In the genomic region with DNA sequence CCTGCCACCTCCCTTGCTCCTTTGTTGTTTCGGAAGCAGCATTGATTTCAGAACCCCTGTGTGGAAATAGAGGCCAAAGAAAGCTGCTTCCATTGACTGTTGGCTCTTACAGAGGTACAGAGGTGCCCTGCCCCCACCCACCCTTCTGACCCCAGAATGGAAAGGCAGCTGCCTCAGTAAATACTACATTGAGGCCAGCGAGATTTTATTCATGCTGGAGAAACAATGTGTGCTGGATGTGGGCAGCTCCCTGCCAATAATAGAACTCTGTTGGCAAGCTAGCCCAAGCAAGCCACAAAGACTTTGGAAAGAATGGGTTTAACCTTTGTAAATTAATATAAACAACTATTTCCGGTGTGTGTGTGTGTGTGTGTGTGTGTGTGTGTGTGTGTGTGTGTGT, we compare ENCODE assay signal across 10 mouse cellular contexts. TPM values are rescaled to one million over a fixed set of nuclear protein-coding genes. Genes with fewer than 3 reads are reported as not detected.
DNase-seq lines count a peak whose midpoint lies in the region; ATAC-seq lines count a peak whose summit lies in the region.
"Had no signal": no experiment of that assay in that cellular context is flagged by ENCODE, and none has a peak within 500 bp of the region (broad histone marks: within the 10 kb centered on the region; RNA-seq: fewer than 3 reads in every experiment).

No protein-coding gene starts in this region.

- H3K27ac ChIP-seq in embryonic facial prominence, embryonic 10.5 days (replicated peaks) = peak overlapping the region; percentile 19; the same call in 1 of the 2 replicates
- H3K27ac ChIP-seq in lung, embryonic 15.5 days = peak overlapping the region; percentile 47

- WGBS in embryonic facial prominence, embryonic 10.5 days = 53% methylated on average over 3 of the region's 3 CpGs
- WGBS in lung, embryonic 15.5 days = 33% methylated on average over 3 of the region's 3 CpGs

- H3K4me1 ChIP-seq in embryonic facial prominence, embryonic 10.5 days = peaks cover 46% of the 10 kb centered on the region
- H3K4me1 ChIP-seq in lung, embryonic 15.5 days = peaks cover 37% of the 10 kb centered on the region

- no peak overlapping the region for H3K9ac ChIP-seq in lung, embryonic 15.5 days

- DNase-seq in CD4-positive, CD25-positive, alpha-beta regulatory T cell, adult 2 months (ENCODE audit: low read depth, low spot score) = peak; percentile 27
- DNase-seq in left cerebral cortex, adult 18-20 months (ENCODE audit: low spot score in 2 of 2) = peak; percentile 6 to 10
- DNase-seq in left cerebral cortex, adult 8-10 months (ENCODE audit: low spot score in 2 of 2) = no peak
- no peak for DNase-seq in embryonic facial prominence, embryonic 10.5 days (ENCODE audit: low spot score)
- no peak for DNase-seq in urinary bladder, postnatal 36 days (ENCODE audit: low spot score in 2 of 2)
- DNase-seq: gastrocnemius, postnatal 14 days; kidney, adult 11 months had no signal

- H3K4me3 ChIP-seq in embryonic facial prominence, embryonic 10.5 days = no peak overlapping the region
- no peak overlapping the region for H3K4me3 ChIP-seq in lung, embryonic 15.5 days

- H3K9me3 ChIP-seq in embryonic facial prominence, embryonic 10.5 days = no peaks in the 10 kb centered on the region
- no peaks in the 10 kb centered on the region for H3K9me3 ChIP-seq in lung, embryonic 15.5 days

- H3K27me3 ChIP-seq in embryonic facial prominence, embryonic 10.5 days (replicated peaks; ENCODE audit: low read depth, poor library complexity, severe bottlenecking) = no peaks in the 10 kb centered on the region
- H3K27me3 ChIP-seq in lung, embryonic 15.5 days = no peaks in the 10 kb centered on the region

- no peak for ATAC-seq in CD4-positive, CD25-positive, alpha-beta regulatory T cell, adult 4 months
- ATAC-seq in lung, embryonic 15.5 days (ENCODE audit: borderline replicate concordance, extremely low read depth, low FRiP score, low TSS enrichment) = no peak
- no peak for ATAC-seq in activated CD4-positive, CD25-positive, alpha-beta regulatory T cell, adult 4 months

- no peak overlapping the region for H3K4me2 ChIP-seq in lung, embryonic 15.5 days

- H3K36me3 ChIP-seq in embryonic facial prominence, embryonic 10.5 days (replicated peaks) = no peaks in the 10 kb centered on the region
- H3K36me3 ChIP-seq in lung, embryonic 15.5 days = no peaks in the 10 kb centered on the region

RNA-seq across cellular contexts. Expression of gene Nrp1, which starts 24.8 kb away (rescaled TPM):
- 100 to 1,000 TPM; 219 to 377 TPM for polyA plus RNA-seq in CD4-positive, CD25-positive, alpha-beta regulatory T cell, adult 4 months (2017; shearing (Covaris generic))
- total RNA-seq in left cerebral cortex, adult 18-20 months (2021) = 10 to 100 TPM; 22.1 to 29.1 TPM
- total RNA-seq in left cerebral cortex, adult 8-10 months (2022) = 10 to 100 TPM; 24.9 to 28.0 (median 26.4) TPM
- polyA plus RNA-seq in embryonic facial prominence, embryonic 10.5 days (2016; fragmentation: Nextera tagmentation; extraction: Ambion mirVana) = 34.2 and 39.4 TPM in 2 replicates
- polyA plus RNA-seq in lung, embryonic 15.5 days (2015; fragmentation: Nextera tagmentation; extraction: Ambion mirVana) = 120 and 133 TPM in 2 replicates
- polyA plus RNA-seq in activated CD4-positive, CD25-positive, alpha-beta regulatory T cell, adult 4 months (2017; shearing (Covaris generic)) = 100 to 1,000 TPM; 209 to 238 TPM

Comparison
In these comparisons a context has a peak if more than half of its experiments do, and no peak if none do; other contexts are left out.
1. DNase-seq: peak in CD4-positive, CD25-positive, alpha-beta regulatory T cell, adult 2 months (single experiment) and left cerebral cortex, adult 18-20 months (2 of 2); none in left cerebral cortex, adult 8-10 months (0 of 2), embryonic facial prominence, embryonic 10.5 days (single experiment) and urinary bladder, postnatal 36 days (0 of 2).